Mouse (Mus musculus) lung, postnatal 10 days (tissue): Measurements from ENCODE around the gene Gm16381.
"Not testable (repeated sequence)": the region's sequence is repeated elsewhere in the genome, so short reads cannot be mapped to it uniquely, and the experiment has no call there.

Source experiments
- DNase-seq: peaks from one replicate; pipeline ENCODE4 v3.0.0; 2021

Gene Gm16381

GRCm38 (mm10) chr12:87644520-87644919, at the start of gene Gm16381:
Gene Gm16381 (minus strand): TSS chr12:87644620.
- not testable (repeated sequence) for DNase-seq

GRCm38 (mm10) chr12:87652916-87653703, 8.7 kb upstream of the Gm16381 start:
- DNase-seq, result not testable (repeated sequence)

GRCm38 (mm10) chr12:87618569-87618968, 25.9 kb downstream of the Gm16381 start, which contains the start of gene Gm4027:
Gene Gm4027 (plus strand): TSS chr12:87618869.
- not testable (repeated sequence) for DNase-seq

DNA sequence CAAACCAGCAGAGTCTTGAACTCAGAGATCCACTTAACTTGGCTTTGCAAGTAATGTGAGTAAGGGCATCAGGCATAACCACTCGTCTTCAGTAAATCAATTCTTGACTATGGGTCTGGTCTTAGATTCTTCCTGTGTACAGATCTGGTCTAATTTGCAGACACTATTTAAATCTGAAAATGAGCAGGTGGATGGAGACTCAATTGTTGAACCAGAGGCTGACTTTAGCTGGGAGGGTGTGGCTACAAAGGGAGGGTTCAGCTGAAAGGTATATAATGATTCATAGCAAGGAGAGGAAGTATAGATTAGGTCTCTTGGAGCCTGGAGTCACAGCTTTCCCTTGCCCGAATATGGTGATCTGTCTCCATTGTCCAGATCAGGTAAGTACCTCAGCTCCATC, 42.0 kb downstream of the Gm16381 start, which contains the start of gene Oog1:
Oog1 (plus strand) TSS at position 301 of the 400 bp plus-strand sequence.
- DNase-seq, result not testable (repeated sequence)

DNA sequence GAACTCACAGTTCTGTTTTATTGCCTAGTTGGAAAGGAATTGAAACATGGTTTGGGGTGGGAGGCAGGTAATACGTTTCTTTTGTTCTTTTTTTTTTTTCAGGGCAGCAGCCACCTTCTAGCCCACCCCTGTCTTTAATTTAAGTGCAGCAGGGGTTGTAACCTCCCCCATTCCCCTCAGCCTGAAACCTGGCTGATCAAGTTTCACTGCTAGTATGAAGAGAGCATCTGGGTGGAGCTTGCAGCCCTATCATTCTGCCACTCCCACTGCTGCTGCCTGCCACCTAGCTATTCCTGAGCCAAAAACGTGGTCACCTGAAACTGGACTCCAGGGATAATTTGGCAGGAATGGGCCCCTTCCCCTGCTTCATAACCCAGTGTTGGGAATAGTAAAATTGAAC, 43.0 kb downstream of the Gm16381 start:
- DNase-seq, result not testable (repeated sequence)
